Mouse (Mus musculus): ENCODE data around the gene Pla2g12a. TPM values are rescaled to one million over a fixed set of nuclear protein-coding genes. Genes with fewer than 3 reads are reported as not detected.

Pla2g12a gene
- polyA plus RNA-seq, 1 experiment from 2014 or later, result 38.5 TPM

GRCm38 (mm10) chr3:129930213-129930778, 51.9 kb downstream of the Pla2g12a start:
- Histone ChIP-seq H3K9me3 (ENCODE audit: control insufficient read depth, low read depth, low read length) (no peaks in the 10 kb centered on the region), H3K27ac (ENCODE audit: low read length) (no peak overlapping the region), H3K4me2 (replicated peaks; ENCODE audit: low read depth, low read length) (no peak overlapping the region), H3K27me3 (ENCODE audit: control insufficient read depth, insufficient read depth, low read length) (no peaks in the 10 kb centered on the region), H3K4me3 (ENCODE audit: low read depth, low read length) (no peak overlapping the region), H3K36me3 (ENCODE audit: control insufficient read depth, insufficient read depth, low read length) (no peaks in the 10 kb centered on the region), H3K9ac (replicated peaks; ENCODE audit: low read depth, low read length) (no peak overlapping the region), H3K4me1 (ENCODE audit: control insufficient read depth, insufficient read depth, low read length) (no peaks in the 10 kb centered on the region)
- 40% methylated on average over 6 of the region's 6 CpGs for WGBS
- no peak for ATAC-seq (ENCODE audit: insufficient number of reproducible peaks, insufficient read depth, low FRiP score, low read depth)

GRCm38 (mm10) chr3:129932443-129932842, 54.0 kb downstream of the Pla2g12a start:
- WGBS, result 56% methylated on average over 4 of the region's 4 CpGs
- Histone ChIP-seq H3K27me3 (ENCODE audit: control insufficient read depth, insufficient read depth, low read length) (no peaks in the 10 kb centered on the region), H3K4me2 (replicated peaks; ENCODE audit: low read depth, low read length) (no peak overlapping the region), H3K9me3 (ENCODE audit: control insufficient read depth, low read depth, low read length) (no peaks in the 10 kb centered on the region), H3K9ac (replicated peaks; ENCODE audit: low read depth, low read length) (no peak overlapping the region), H3K27ac (ENCODE audit: low read length) (no peak overlapping the region), H3K4me1 (ENCODE audit: control insufficient read depth, insufficient read depth, low read length) (no peaks in the 10 kb centered on the region), H3K36me3 (ENCODE audit: control insufficient read depth, insufficient read depth, low read length) (no peaks in the 10 kb centered on the region), H3K4me3 (ENCODE audit: low read depth, low read length) (no peak overlapping the region)
- ATAC-seq (ENCODE audit: insufficient number of reproducible peaks, insufficient read depth, low FRiP score, low read depth), result no peak

- no peak overlapping the region for H3K4me2 ChIP-seq (replicated peaks; ENCODE audit: low read depth, low read length)
- H3K27me3 ChIP-seq (ENCODE audit: control insufficient read depth, insufficient read depth, low read length), result no peaks in the 10 kb centered on the region
- H3K9ac ChIP-seq (replicated peaks; ENCODE audit: low read depth, low read length), result no peak overlapping the region
- no peak for ATAC-seq (ENCODE audit: insufficient number of reproducible peaks, insufficient read depth, low FRiP score, low read depth)
- no peaks in the 10 kb centered on the region for H3K4me1 ChIP-seq (ENCODE audit: control insufficient read depth, insufficient read depth, low read length)
- 55% methylated on average over 9 of the region's 9 CpGs for WGBS
- no peaks in the 10 kb centered on the region for H3K36me3 ChIP-seq (ENCODE audit: control insufficient read depth, insufficient read depth, low read length)
- H3K27ac ChIP-seq (ENCODE audit: low read length), result no peak overlapping the region
- no peak overlapping the region for H3K4me3 ChIP-seq (ENCODE audit: low read depth, low read length)
- no peaks in the 10 kb centered on the region for H3K9me3 ChIP-seq (ENCODE audit: control insufficient read depth, low read depth, low read length)
Observed at GRCm38 (mm10) chr3:129936561-129936960, 58.2 kb downstream of the Pla2g12a start.

GRCm38 (mm10) chr3:129937848-129938247, 59.4 kb downstream of the Pla2g12a start:
- no peak for ATAC-seq (ENCODE audit: insufficient number of reproducible peaks, insufficient read depth, low FRiP score, low read depth)
- Histone ChIP-seq H3K9me3 (ENCODE audit: control insufficient read depth, low read depth, low read length) (no peaks in the 10 kb centered on the region), H3K27me3 (ENCODE audit: control insufficient read depth, insufficient read depth, low read length) (no peaks in the 10 kb centered on the region), H3K4me1 (ENCODE audit: control insufficient read depth, insufficient read depth, low read length) (no peaks in the 10 kb centered on the region), H3K4me3 (ENCODE audit: low read depth, low read length) (no peak overlapping the region), H3K36me3 (ENCODE audit: control insufficient read depth, insufficient read depth, low read length) (no peaks in the 10 kb centered on the region), H3K27ac (ENCODE audit: low read length) (no peak overlapping the region), H3K4me2 (replicated peaks; ENCODE audit: low read depth, low read length) (no peak overlapping the region), H3K9ac (replicated peaks; ENCODE audit: low read depth, low read length) (no peak overlapping the region)
- WGBS, result 41% methylated on average over 3 of the region's 3 CpGs

GRCm38 (mm10) chr3:129939058-129939457, 60.7 kb downstream of the Pla2g12a start:
- no peak overlapping the region for H3K9ac ChIP-seq (replicated peaks; ENCODE audit: low read depth, low read length)
- no peaks in the 10 kb centered on the region for H3K9me3 ChIP-seq (ENCODE audit: control insufficient read depth, low read depth, low read length)
- H3K27ac ChIP-seq (ENCODE audit: low read length), result no peak overlapping the region
- H3K4me1 ChIP-seq (ENCODE audit: control insufficient read depth, insufficient read depth, low read length), result no peaks in the 10 kb centered on the region
- no peaks in the 10 kb centered on the region for H3K36me3 ChIP-seq (ENCODE audit: control insufficient read depth, insufficient read depth, low read length)
- H3K27me3 ChIP-seq (ENCODE audit: control insufficient read depth, insufficient read depth, low read length), result no peaks in the 10 kb centered on the region
- 68% methylated on average over 7 of the region's 7 CpGs for WGBS
- H3K4me2 ChIP-seq (replicated peaks; ENCODE audit: low read depth, low read length), result no peak overlapping the region
- no peak for ATAC-seq (ENCODE audit: insufficient number of reproducible peaks, insufficient read depth, low FRiP score, low read depth)
- H3K4me3 ChIP-seq (ENCODE audit: low read depth, low read length), result no peak overlapping the region

- 88% methylated on average over 2 of the region's 2 CpGs for WGBS
- no peak overlapping the region for H3K4me2 ChIP-seq (replicated peaks; ENCODE audit: low read depth, low read length)
- H3K9ac ChIP-seq (replicated peaks; ENCODE audit: low read depth, low read length), result no peak overlapping the region
- no peaks in the 10 kb centered on the region for H3K36me3 ChIP-seq (ENCODE audit: control insufficient read depth, insufficient read depth, low read length)
- no peaks in the 10 kb centered on the region for H3K27me3 ChIP-seq (ENCODE audit: control insufficient read depth, insufficient read depth, low read length)
- no peak overlapping the region for H3K27ac ChIP-seq (ENCODE audit: low read length)
- H3K4me3 ChIP-seq (ENCODE audit: low read depth, low read length), result no peak overlapping the region
- no peaks in the 10 kb centered on the region for H3K9me3 ChIP-seq (ENCODE audit: control insufficient read depth, low read depth, low read length)
- no peaks in the 10 kb centered on the region for H3K4me1 ChIP-seq (ENCODE audit: control insufficient read depth, insufficient read depth, low read length)
- ATAC-seq (ENCODE audit: insufficient number of reproducible peaks, insufficient read depth, low FRiP score, low read depth), result no peak
Observed at GRCm38 (mm10) chr3:129940780-129941179, 62.4 kb downstream of the Pla2g12a start.

GRCm38 (mm10) chr3:129941291-129941690, 62.9 kb downstream of the Pla2g12a start:
- Histone ChIP-seq H3K27ac (ENCODE audit: low read length) (no peak overlapping the region), H3K4me3 (ENCODE audit: low read depth, low read length) (no peak overlapping the region), H3K9ac (replicated peaks; ENCODE audit: low read depth, low read length) (no peak overlapping the region), H3K4me2 (replicated peaks; ENCODE audit: low read depth, low read length) (no peak overlapping the region), H3K36me3 (ENCODE audit: control insufficient read depth, insufficient read depth, low read length) (no peaks in the 10 kb centered on the region), H3K9me3 (ENCODE audit: control insufficient read depth, low read depth, low read length) (no peaks in the 10 kb centered on the region), H3K4me1 (ENCODE audit: control insufficient read depth, insufficient read depth, low read length) (no peaks in the 10 kb centered on the region), H3K27me3 (ENCODE audit: control insufficient read depth, insufficient read depth, low read length) (no peaks in the 10 kb centered on the region)
- no peak for ATAC-seq (ENCODE audit: insufficient number of reproducible peaks, insufficient read depth, low FRiP score, low read depth)
- 97% methylated on average over 1 of the region's 1 CpGs for WGBS

- no peak overlapping the region for H3K4me2 ChIP-seq (replicated peaks; ENCODE audit: low read depth, low read length)
- ATAC-seq (ENCODE audit: insufficient number of reproducible peaks, insufficient read depth, low FRiP score, low read depth), result no peak
- H3K27me3 ChIP-seq (ENCODE audit: control insufficient read depth, insufficient read depth, low read length), result no peaks in the 10 kb centered on the region
- no peak overlapping the region for H3K9ac ChIP-seq (replicated peaks; ENCODE audit: low read depth, low read length)
- no peaks in the 10 kb centered on the region for H3K4me1 ChIP-seq (ENCODE audit: control insufficient read depth, insufficient read depth, low read length)
- no peaks in the 10 kb centered on the region for H3K36me3 ChIP-seq (ENCODE audit: control insufficient read depth, insufficient read depth, low read length)
- 76% methylated on average over 4 of the region's 4 CpGs for WGBS
- no peaks in the 10 kb centered on the region for H3K9me3 ChIP-seq (ENCODE audit: control insufficient read depth, low read depth, low read length)
- H3K27ac ChIP-seq (ENCODE audit: low read length), result no peak overlapping the region
- H3K4me3 ChIP-seq (ENCODE audit: low read depth, low read length), result no peak overlapping the region
Observed at GRCm38 (mm10) chr3:129943813-129944212, 65.4 kb downstream of the Pla2g12a start.
